Mouse (Mus musculus): Measurements from ENCODE around the gene Rasgrp3. TPM values are rescaled to one million over a fixed set of nuclear protein-coding genes. Genes with fewer than 3 reads are reported as not detected.

The Rasgrp3 gene
- 7.4 and 8.2 TPM in 2 replicates for polyA plus RNA-seq (2015; fragmentation: Nextera tagmentation; extraction: Ambion mirVana)

GRCm38 (mm10) chr17:75435599-75435998 lies at the start of gene Rasgrp3:
Rasgrp3 (plus strand) TSS chr17:75435896.
- H3K9ac ChIP-seq = no peak within 1 kb of the TSS
- no peaks in the 10 kb centered on the region for H3K9me3 ChIP-seq
- no peak within 1 kb of the TSS for H3K4me2 ChIP-seq
- 0 out of 2 replicates have a peak, but pooled peaks cover 3% of the 10 kb centered on the region for H3K4me1 ChIP-seq (replicated peaks)
- H3K4me3 ChIP-seq = no peak within 1 kb of the TSS; the same call in 1 of the 2 replicates
- no peak for ATAC-seq (ENCODE audit: low FRiP score)
- H3K27ac ChIP-seq = no peak within 1 kb of the TSS
- no peaks in the 10 kb centered on the region for H3K36me3 ChIP-seq
- WGBS = 83% methylated on average over 6 of the region's 6 CpGs
- no peaks in the 10 kb centered on the region for H3K27me3 ChIP-seq

- no peak overlapping the region for H3K4me3 ChIP-seq
- H3K36me3 ChIP-seq = no peaks in the 10 kb centered on the region
- 86% methylated on average over 4 of the region's 4 CpGs for WGBS
- no peak overlapping the region for H3K4me2 ChIP-seq
- no peaks in the 10 kb centered on the region for H3K4me1 ChIP-seq (replicated peaks)
- H3K27me3 ChIP-seq = no peaks in the 10 kb centered on the region
- no peak overlapping the region for H3K9ac ChIP-seq
- no peak for ATAC-seq (ENCODE audit: low FRiP score)
- H3K27ac ChIP-seq = no peak overlapping the region
- no peaks in the 10 kb centered on the region for H3K9me3 ChIP-seq
Measured at GRCm38 (mm10) chr17:75388402-75388801, 47.3 kb upstream of the Rasgrp3 start.

- H3K27me3 ChIP-seq = no peaks in the 10 kb centered on the region
- no peak for ATAC-seq (ENCODE audit: low FRiP score)
- no peak overlapping the region for H3K9ac ChIP-seq
- no peaks in the 10 kb centered on the region for H3K4me1 ChIP-seq (replicated peaks)
- H3K4me2 ChIP-seq = no peak overlapping the region
- WGBS = 74% methylated on average over 10 of the region's 10 CpGs
- H3K9me3 ChIP-seq = no peaks in the 10 kb centered on the region
- no peak overlapping the region for H3K4me3 ChIP-seq
- H3K36me3 ChIP-seq = no peaks in the 10 kb centered on the region
- no peak overlapping the region for H3K27ac ChIP-seq
Measured at GRCm38 (mm10) chr17:75390142-75390541, 45.6 kb upstream of the Rasgrp3 start.

- ATAC-seq (ENCODE audit: low FRiP score) = no peak
- H3K4me2 ChIP-seq = no peak overlapping the region
- no peaks in the 10 kb centered on the region for H3K27me3 ChIP-seq
- H3K36me3 ChIP-seq = no peaks in the 10 kb centered on the region
- no peaks in the 10 kb centered on the region for H3K4me1 ChIP-seq (replicated peaks)
- no peaks in the 10 kb centered on the region for H3K9me3 ChIP-seq
- no peak overlapping the region for H3K4me3 ChIP-seq
- no peak overlapping the region for H3K9ac ChIP-seq
- 89% methylated on average over 6 of the region's 6 CpGs for WGBS
- H3K27ac ChIP-seq = no peak overlapping the region
Measured at GRCm38 (mm10) chr17:75391429-75392192, 44.1 kb upstream of the Rasgrp3 start.

- Histone ChIP-seq H3K9me3 (no peaks in the 10 kb centered on the region), H3K4me1 (replicated peaks) (no peaks in the 10 kb centered on the region), H3K36me3 (no peaks in the 10 kb centered on the region), H3K27me3 (no peaks in the 10 kb centered on the region), H3K4me3 (no peak overlapping the region), H3K9ac (no peak overlapping the region), H3K4me2 (no peak overlapping the region), H3K27ac (no peak overlapping the region)
- WGBS = 41% methylated on average over 4 of the region's 4 CpGs
- no peak for ATAC-seq (ENCODE audit: low FRiP score)
Measured at GRCm38 (mm10) chr17:75406405-75406804, 29.3 kb upstream of the Rasgrp3 start.

- H3K9ac ChIP-seq = no peak overlapping the region
Measured at GRCm38 (mm10) chr17:75416861-75417260, 18.8 kb upstream of the Rasgrp3 start.

GRCm38 (mm10) chr17:75434152-75434551 lies 1.5 kb upstream of the Rasgrp3 start:
- H3K36me3 ChIP-seq = no peaks in the 10 kb centered on the region
- no peaks in the 10 kb centered on the region for H3K9me3 ChIP-seq
- no peak overlapping the region for H3K4me3 ChIP-seq
- H3K9ac ChIP-seq = no peak overlapping the region
- no peak overlapping the region for H3K27ac ChIP-seq
- H3K4me1 ChIP-seq (replicated peaks) = 0 out of 2 replicates have a peak, but pooled peaks cover 1% of the 10 kb centered on the region
- 93% methylated on average over 2 of the region's 2 CpGs for WGBS
- no peak overlapping the region for H3K4me2 ChIP-seq
- no peaks in the 10 kb centered on the region for H3K27me3 ChIP-seq
- ATAC-seq (ENCODE audit: low FRiP score) = no peak

More at GRCm38 (mm10) chr17:75416861-75417260, 18.8 kb upstream of the Rasgrp3 start:
- 91% methylated on average over 3 of the region's 3 CpGs for WGBS
- Histone ChIP-seq H3K27ac (no peak overlapping the region), H3K36me3 (no peaks in the 10 kb centered on the region), H3K27me3 (no peaks in the 10 kb centered on the region), H3K4me3 (no peak overlapping the region), H3K9me3 (no peaks in the 10 kb centered on the region), H3K4me2 (no peak overlapping the region), H3K4me1 (replicated peaks) (no peaks in the 10 kb centered on the region)
- no peak for ATAC-seq (ENCODE audit: low FRiP score)

- no peak overlapping the region for H3K4me3 ChIP-seq
- no peak for ATAC-seq (ENCODE audit: low FRiP score)
- 87% methylated on average over 3 of the region's 3 CpGs for WGBS
Measured at GRCm38 (mm10) chr17:75434871-75435270, 825 bp upstream of the Rasgrp3 start.

GRCm38 (mm10) chr17:75436095-75436494 lies 399 bp downstream of the Rasgrp3 start:
- Histone ChIP-seq H3K9ac (no peak overlapping the region), H3K9me3 (no peaks in the 10 kb centered on the region), H3K36me3 (no peaks in the 10 kb centered on the region), H3K27ac (no peak overlapping the region), H3K4me2 (no peak overlapping the region), H3K4me3 (no peak overlapping the region), H3K27me3 (no peaks in the 10 kb centered on the region), H3K4me1 (replicated peaks) (0 out of 2 replicates have a peak, but pooled peaks cover 3% of the 10 kb centered on the region)
- ATAC-seq (ENCODE audit: low FRiP score) = no peak
- 85% methylated on average over 8 of the region's 8 CpGs for WGBS

More at GRCm38 (mm10) chr17:75434871-75435270, 825 bp upstream of the Rasgrp3 start:
- no peaks in the 10 kb centered on the region for H3K9me3 ChIP-seq
- H3K9ac ChIP-seq = no peak overlapping the region
- H3K36me3 ChIP-seq = no peaks in the 10 kb centered on the region
- no peak overlapping the region for H3K27ac ChIP-seq
- 0 out of 2 replicates have a peak, but pooled peaks cover 3% of the 10 kb centered on the region for H3K4me1 ChIP-seq (replicated peaks)
- no peaks in the 10 kb centered on the region for H3K27me3 ChIP-seq
- H3K4me2 ChIP-seq = no peak overlapping the region

GRCm38 (mm10) chr17:75436819-75437218 lies 1.1 kb downstream of the Rasgrp3 start:
- no peak for ATAC-seq (ENCODE audit: low FRiP score)
- no peaks in the 10 kb centered on the region for H3K36me3 ChIP-seq
- no peak overlapping the region for H3K9ac ChIP-seq
- 76% methylated on average over 6 of the region's 6 CpGs for WGBS
- 0 out of 2 replicates have a peak, but pooled peaks cover 8% of the 10 kb centered on the region for H3K4me1 ChIP-seq (replicated peaks)
- no peak overlapping the region for H3K27ac ChIP-seq
- H3K27me3 ChIP-seq = no peaks in the 10 kb centered on the region
- no peaks in the 10 kb centered on the region for H3K9me3 ChIP-seq
- no peak overlapping the region; the same call in 1 of the 2 replicates for H3K4me3 ChIP-seq
- H3K4me2 ChIP-seq = no peak overlapping the region

- no peaks in the 10 kb centered on the region for H3K36me3 ChIP-seq
- ATAC-seq (ENCODE audit: low FRiP score) = no peak
- no peak overlapping the region for H3K9ac ChIP-seq
- H3K4me1 ChIP-seq (replicated peaks) = 0 out of 2 replicates have a peak, but pooled peaks cover 8% of the 10 kb centered on the region
- no peaks in the 10 kb centered on the region for H3K9me3 ChIP-seq
- H3K4me3 ChIP-seq = no peak overlapping the region
- H3K27ac ChIP-seq = no peak overlapping the region
- no peak overlapping the region for H3K4me2 ChIP-seq
- H3K27me3 ChIP-seq = no peaks in the 10 kb centered on the region
- WGBS = 71% methylated on average over 11 of the region's 11 CpGs
Measured at GRCm38 (mm10) chr17:75437239-75437750, 1.6 kb downstream of the Rasgrp3 start.

- Histone ChIP-seq H3K4me2 (no peak overlapping the region), H3K36me3 (no peaks in the 10 kb centered on the region)
Measured at GRCm38 (mm10) chr17:75438162-75438561, 2.5 kb downstream of the Rasgrp3 start.

More at GRCm38 (mm10) chr17:75438162-75438561, 2.5 kb downstream of the Rasgrp3 start:
- no peaks in the 10 kb centered on the region for H3K27me3 ChIP-seq
- H3K9ac ChIP-seq = no peak overlapping the region
- no peaks in the 10 kb centered on the region for H3K9me3 ChIP-seq
- H3K4me3 ChIP-seq = no peak overlapping the region
- no peak for ATAC-seq (ENCODE audit: low FRiP score)
- 0 out of 2 replicates have a peak, but pooled peaks cover 10% of the 10 kb centered on the region for H3K4me1 ChIP-seq (replicated peaks)
- 58% methylated on average over 5 of the region's 5 CpGs for WGBS
- H3K27ac ChIP-seq = no peak overlapping the region

Measured in hindbrain, embryonic 13.5 days (tissue).